Mouse (Mus musculus) megakaryocyte, embryonic 14.5 days (primary cell): ENCODE measurements around the gene Scn10a.

ENCODE experiments used
- FLI1 ChIP-seq: IDR thresholded peaks from 2 replicates; pipeline ENCODE4 v1.6.1; 2012; ENCODE audit warnings: low read length, inconsistent platforms, mixed read lengths
- GATA1 ChIP-seq: IDR thresholded peaks from 3 replicates; pipeline ENCODE4 v1.6.1; 2012; ENCODE audit warnings: mixed read lengths, low read length, inconsistent platforms, borderline replicate concordance

- TF ChIP-seq GATA1 (no peak), FLI1 (no peak)
Observed at GRCm38 (mm10) chr9:119631393-119631898, 87.7 kb downstream of the Scn10a start.
